9 mouse cellular contexts compared by ENCODE assay signal in the genomic region with DNA sequence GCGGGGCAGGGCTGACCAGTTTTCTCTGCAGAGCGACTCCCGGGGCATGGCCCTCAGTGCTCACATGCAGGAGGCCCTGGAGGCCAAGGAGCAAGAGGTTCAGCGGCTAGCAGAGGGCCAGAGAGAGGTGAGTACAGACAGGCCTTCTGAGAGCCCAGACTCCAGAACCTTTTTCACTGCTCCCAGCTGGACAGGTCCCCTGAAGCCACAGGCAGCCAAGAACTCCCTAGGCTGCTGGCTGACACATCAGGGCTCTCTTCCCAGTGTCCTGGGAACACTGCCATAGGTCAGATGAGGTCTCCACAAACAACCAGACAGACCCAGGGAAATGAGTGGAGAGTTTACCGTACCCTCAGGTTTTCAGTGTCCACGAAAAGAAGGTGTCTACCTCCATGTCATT. TPM values are rescaled to one million over a fixed set of nuclear protein-coding genes. Genes with fewer than 3 reads are reported as not detected.
DNase-seq lines count a peak whose midpoint lies in the region; ATAC-seq and TF ChIP-seq lines count a peak whose summit lies in the region.
"Had no signal": no experiment of that assay in that cellular context is flagged by ENCODE, and none has a peak within 500 bp of the region (broad histone marks: within the 10 kb centered on the region; RNA-seq: fewer than 3 reads in every experiment).

No protein-coding gene starts in this region.

- no peak for TF ChIP-seq CTCF in gastrocnemius, adult 2 months (IDR thresholded peaks at IDR 0.05)

- H3K36me3 ChIP-seq in kidney, embryonic 16.5 days (ENCODE audit: insufficient read depth, low read length), result no peaks in the 10 kb centered on the region

- no peak overlapping the region for H3K4me2 ChIP-seq in kidney, embryonic 16.5 days (replicated peaks; ENCODE audit: low read depth, low read length)

- 54% methylated on average over 6 of the region's 6 CpGs for WGBS in kidney, embryonic 16.5 days

- intact Hi-C loops in gastrocnemius, adult 2 months (cut with DNase I), result no loop called here

- no peaks in the 10 kb centered on the region for H3K9me3 ChIP-seq in kidney, embryonic 16.5 days (ENCODE audit: low read length)

- DNase-seq in kidney, adult 18-20 months, result peak; percentile 75
- DNase-seq in adrenal gland, adult 8-10 months, result peak; percentile 56
- DNase-seq in gastrocnemius, adult 2 months, result peak; percentile 92
- peak; percentile 35 to 49 for DNase-seq in layer of hippocampus, postnatal 36 days
- DNase-seq in retina, postnatal 1 day, result no peak
- DNase-seq in thymus, postnatal 4 days, result no peak

- no peak overlapping the region for H3K4me3 ChIP-seq in kidney, embryonic 16.5 days (ENCODE audit: low read length)
- H3K4me3 ChIP-seq in gastrocnemius, adult 2 months, result no peak overlapping the region

- no peak overlapping the region for H3K9ac ChIP-seq in kidney, embryonic 16.5 days (replicated peaks; ENCODE audit: low read length)

- no peaks in the 10 kb centered on the region for H3K27me3 ChIP-seq in kidney, embryonic 16.5 days (ENCODE audit: insufficient read depth, low read length)

- no peaks in the 10 kb centered on the region for H3K4me1 ChIP-seq in kidney, embryonic 16.5 days (ENCODE audit: insufficient read depth, low read length)

- ATAC-seq in kidney, embryonic 16.5 days (ENCODE audit: low FRiP score, low TSS enrichment), result no peak
- ATAC-seq in erythroblast, adult 5-6 weeks (replicated peaks; ENCODE audit: low FRiP score, poor library complexity, severe bottlenecking), result no peak

- H3K27ac ChIP-seq in kidney, embryonic 16.5 days (ENCODE audit: low read length), result no peak overlapping the region
- H3K27ac ChIP-seq in gastrocnemius, adult 2 months, result peak overlapping the region; percentile 78

RNA-seq across cellular contexts. Expression of a gene that starts 22.3 kb away (rescaled TPM):
- 0.12 and 0.26 TPM in 2 replicates for polyA plus RNA-seq in kidney, embryonic 16.5 days (2015; fragmentation: Nextera tagmentation; extraction: Ambion mirVana)
- under 1 TPM; 0.15 to 0.87 (median 0.39) TPM for total RNA-seq in adrenal gland, adult 8-10 months (2022)
- under 1 TPM in 1 of 2 experiments, not detected in 1; 0.59 TPM for total RNA-seq in gastrocnemius, adult 2 months (2021)
- not detected for total RNA-seq in layer of hippocampus, postnatal 36 days (2021)
- total RNA-seq in erythroblast, adult 5-6 weeks (2015; ENCODE audit: low replicate concordance), result 34.8 and 43.7 TPM in 2 replicates
- 31.5 and 38.7 TPM in 2 replicates for total RNA-seq in erythroblast, adult 5-6 weeks (2017; ENCODE audit: low replicate concordance)
- polyA plus RNA-seq: neural tube, embryonic 14.5 days had no signal

RNA-seq across cellular contexts. Expression of a gene that starts 45.5 kb away (rescaled TPM):
- 74.1 and 81.3 TPM in 2 replicates for polyA plus RNA-seq in kidney, embryonic 16.5 days (2015; fragmentation: Nextera tagmentation; extraction: Ambion mirVana)
- 10 to 100 TPM; 17.3 to 29.4 (median 24.6) TPM for total RNA-seq in adrenal gland, adult 8-10 months (2022)
- total RNA-seq in gastrocnemius, adult 2 months (2021), result 100 to 1,000 TPM in 1 of 2 experiments, 10 to 100 TPM in 1; 32.6 to 103 TPM
- 10 to 100 TPM; 12.9 to 16.7 TPM for total RNA-seq in layer of hippocampus, postnatal 36 days (2021)
- 0.63 and 4.6 TPM in 2 replicates for total RNA-seq in erythroblast, adult 5-6 weeks (2015; ENCODE audit: low replicate concordance)
- total RNA-seq in erythroblast, adult 5-6 weeks (2017; ENCODE audit: low replicate concordance), result 0.34 and 0.42 TPM in 2 replicates

Comparison
In these comparisons a context has a peak if more than half of its experiments do, and no peak if none do; other contexts are left out.
1. DNase-seq: peak in kidney, adult 18-20 months (single experiment), adrenal gland, adult 8-10 months (single experiment), gastrocnemius, adult 2 months (single experiment) and layer of hippocampus, postnatal 36 days (2 of 2); none in retina, postnatal 1 day (single experiment) and thymus, postnatal 4 days (single experiment).
2. RNA of a gene that starts 22.3 kb away (total RNA-seq): 31.5 to 43.7 TPM in erythroblast, adult 5-6 weeks; 0.59 TPM in gastrocnemius, adult 2 months, 0.15 to 0.87 TPM in adrenal gland, adult 8-10 months and not detected in layer of hippocampus, postnatal 36 days; every median in the first group is over 10 times any median in the second.